Mouse (Mus musculus): ENCODE measurements around the gene Capn5.

The Capn5 gene

DNA sequence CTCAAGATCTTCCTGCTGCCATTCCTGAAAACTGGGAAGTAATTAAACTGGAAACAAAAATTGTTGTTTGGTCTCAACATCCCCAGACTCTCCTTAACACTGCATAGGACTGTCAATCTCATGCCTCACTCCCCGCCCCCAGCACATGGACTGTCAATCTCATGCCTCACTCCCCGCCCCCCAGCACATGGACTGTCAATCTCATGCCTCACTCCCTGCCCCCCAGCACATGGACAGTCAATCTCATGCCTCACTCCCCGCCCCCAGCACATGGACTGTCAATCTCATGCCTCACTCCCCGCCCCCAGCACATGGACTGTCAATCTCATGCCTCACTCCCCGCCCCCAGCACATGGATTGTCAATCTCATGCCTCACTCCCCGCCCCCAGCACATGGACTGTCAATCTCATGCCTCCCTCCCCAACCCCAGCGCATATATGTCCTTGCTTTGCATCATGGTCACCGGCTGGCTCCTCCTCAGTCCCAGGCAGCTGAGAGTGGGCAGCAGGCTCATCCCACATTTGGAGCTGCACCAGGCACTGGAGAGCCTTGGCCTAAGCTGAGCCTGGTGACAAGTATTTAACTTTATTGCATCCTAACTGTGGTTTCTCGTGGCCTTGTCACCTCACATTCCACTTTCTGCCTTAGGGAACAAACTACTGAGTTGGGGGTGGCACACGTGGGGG lies 29.2 kb downstream of the Capn5 start:
- DNase-seq = no peak

DNA sequence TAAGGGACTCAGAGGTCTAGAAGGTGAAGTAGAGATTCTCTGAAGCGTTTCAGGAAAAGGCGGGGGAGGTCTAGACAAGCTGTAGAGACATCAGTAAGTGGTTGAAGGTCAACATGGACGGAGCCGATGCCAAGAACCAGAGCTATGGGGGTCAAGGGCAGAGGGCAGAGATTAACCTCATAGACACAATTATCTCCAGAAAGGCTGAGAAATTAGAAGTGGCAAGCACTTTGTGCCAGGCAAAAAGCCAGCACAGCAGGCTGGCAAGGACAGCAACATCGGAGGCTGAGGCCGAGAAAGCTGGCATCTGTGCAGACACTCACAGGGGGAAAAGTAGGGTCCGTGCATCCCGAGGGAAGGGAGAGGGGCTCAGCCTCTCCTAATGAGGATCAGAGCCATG lies 30.3 kb downstream of the Capn5 start:
- DNase-seq = no peak

DNA sequence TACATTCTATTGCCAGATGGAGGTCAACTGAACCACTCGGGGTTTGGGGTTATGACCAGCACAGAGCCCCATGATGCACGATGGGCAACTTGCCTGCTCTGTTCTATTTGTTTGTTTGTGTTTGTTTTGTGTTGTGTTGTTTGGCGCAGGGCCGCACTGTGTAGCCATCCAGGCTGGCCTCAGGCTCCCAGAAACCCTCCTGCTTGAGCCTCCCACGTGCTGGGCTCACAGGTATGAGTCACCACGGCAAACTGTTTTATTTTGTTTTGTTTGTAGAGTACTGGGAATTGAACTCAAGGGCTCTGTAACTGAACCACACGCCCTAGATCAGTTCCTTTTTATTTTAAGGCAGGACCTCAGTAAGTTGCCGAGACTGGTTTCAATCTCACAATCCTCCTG lies 31.6 kb downstream of the Capn5 start:
- no peak for DNase-seq

DNA sequence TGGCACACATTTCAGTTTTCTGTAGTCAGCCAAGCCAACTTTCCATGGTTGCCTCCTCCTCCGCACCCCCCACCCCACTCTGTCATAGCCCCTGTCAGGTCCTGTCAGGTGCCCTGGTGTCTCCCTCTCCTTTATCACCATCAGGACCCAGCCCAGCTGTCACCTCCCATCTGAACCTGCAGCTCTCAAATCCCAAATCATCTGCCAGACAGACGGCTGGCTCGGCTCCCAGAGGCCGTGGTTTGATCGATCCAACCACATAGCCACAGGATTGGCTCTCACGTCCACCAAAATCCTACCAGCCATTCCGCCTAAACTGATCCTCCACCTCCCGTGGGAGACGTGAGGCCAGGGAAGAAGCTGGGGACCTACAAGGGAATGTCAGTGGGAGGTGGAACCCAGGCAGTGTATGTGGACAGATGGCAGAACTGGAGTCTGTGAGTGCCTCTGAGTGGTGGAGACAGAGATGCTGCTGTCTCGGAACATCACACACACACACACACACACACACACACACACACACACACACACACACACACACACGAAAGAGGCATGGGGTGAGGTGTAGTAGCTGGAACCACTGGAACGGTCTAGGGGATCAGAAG lies 32.1 kb downstream of the Capn5 start:
- no peak for DNase-seq

DNA sequence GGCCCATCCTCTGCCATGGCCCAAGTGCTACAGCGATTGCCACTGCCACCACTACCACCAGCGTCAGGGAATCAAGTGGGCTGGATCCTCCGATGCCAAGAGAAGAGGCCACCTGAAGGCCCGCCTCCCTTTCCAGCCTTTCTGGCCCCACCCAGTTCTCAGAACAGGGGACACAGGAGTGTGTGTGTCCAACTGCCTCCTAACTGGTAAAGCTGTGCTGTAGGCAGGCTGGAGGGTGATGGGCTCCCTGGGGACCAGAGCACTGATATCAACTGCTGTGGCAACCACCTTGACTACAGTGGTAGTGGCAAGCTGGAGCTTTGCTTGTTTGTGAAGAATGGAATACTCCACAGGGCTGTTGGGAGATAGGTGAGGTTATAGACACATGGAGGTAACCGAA lies 32.7 kb downstream of the Capn5 start, which contains the start of gene Omp:
TSS of gene Omp (minus strand) at position 101 of the 400 bp plus-strand sequence.
- no peak for DNase-seq

DNA sequence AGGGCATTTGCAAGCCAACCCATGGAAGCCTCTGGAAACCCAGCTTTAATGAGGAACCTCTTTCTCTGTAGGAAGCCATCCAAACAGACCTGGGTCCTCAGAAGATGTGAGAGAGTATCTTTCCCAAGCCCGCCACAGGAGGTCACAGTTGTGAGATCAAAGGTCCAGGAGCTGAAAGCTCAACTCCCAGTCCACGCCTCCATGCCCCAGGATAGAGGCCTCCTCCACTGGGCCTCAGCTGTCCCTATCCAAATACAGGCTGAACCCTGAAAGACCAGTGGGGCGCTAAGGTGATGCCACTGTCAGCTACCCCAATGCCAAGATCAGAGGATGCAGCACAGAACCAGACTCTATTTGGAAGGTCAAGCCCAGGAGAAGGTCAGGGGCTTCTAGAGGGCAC lies 35.4 kb downstream of the Capn5 start:
- DNase-seq = no peak

DNA sequence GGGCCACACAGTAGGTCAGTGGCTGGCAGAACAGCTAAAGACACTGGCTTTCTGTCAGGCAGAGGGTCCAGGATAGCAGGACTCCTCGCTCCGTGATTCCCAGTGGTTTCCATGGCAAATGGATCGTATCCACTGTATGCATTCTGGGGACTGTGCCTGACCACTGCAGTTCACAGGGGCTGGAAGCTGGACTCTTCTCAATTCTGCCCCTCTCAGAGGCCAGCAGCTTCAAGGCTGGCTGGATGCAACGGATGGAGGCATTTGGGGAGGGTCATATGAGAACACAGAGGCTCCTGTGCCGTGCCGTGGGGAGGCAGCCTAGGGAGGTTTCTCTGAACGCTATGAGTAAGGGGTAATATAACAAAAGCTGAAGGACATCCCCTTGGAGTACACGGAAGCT lies 35.8 kb downstream of the Capn5 start:
- no peak for DNase-seq

DNA sequence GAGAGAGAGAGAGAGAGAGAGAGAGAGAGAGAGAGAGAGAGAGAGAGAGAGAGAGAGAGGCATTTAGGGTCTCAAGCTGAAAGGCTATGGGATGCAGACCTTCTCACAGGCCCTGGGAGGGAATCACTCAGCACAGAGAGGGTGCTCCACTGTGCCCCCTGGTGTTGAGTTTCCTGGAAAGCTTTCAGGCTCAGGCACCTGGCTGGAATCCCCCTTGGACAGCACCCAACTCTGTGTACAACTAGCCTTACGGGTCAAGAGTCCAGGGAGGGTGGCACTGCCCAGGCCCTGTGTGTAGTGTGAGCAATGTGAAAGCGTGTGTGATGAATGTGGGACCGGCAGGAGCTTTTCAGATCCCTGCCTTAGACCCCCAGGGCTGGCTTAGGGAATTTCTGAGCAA lies 36.9 kb downstream of the Capn5 start:
- peak in 1 of 2 experiments; percentile 43 for DNase-seq

DNA sequence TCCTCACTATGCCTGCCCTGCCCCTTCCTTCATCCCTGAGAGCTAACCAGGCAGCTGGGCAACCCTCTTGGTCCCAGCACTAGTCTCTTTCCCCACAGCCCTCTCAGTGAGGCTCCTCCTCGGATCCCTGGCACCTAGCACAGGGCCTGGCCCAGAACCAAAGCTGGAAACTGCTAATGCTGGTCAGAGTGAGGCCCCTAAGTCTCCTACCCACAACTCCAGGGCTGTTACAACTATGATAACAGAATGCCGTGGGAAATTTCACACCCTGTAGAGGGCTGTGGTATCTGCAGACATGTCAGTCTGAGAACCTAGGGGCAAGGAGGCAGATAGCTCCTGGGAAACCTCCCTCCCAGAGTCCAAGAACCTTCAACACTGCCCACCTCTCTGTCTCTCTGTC lies 37.5 kb downstream of the Capn5 start:
- no peak for DNase-seq

DNA sequence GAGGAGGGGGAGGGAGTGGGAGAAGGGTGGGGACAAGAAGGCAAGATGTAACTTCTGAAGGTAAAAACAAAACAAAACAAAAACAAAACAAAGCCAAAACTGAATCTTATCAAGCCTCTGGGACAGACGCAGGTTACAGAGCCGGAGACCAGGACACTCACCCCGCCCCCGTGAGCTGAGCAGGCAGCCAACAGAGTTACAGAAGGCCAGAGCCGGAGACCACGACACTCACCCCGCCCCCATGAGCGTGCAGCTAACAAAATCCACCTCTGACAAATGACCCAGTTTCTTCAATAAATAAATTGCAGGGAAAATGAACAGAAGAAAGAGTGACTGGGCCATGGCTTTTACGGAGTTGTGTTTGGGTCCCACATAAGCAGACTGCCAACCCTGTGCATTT lies 38.9 kb downstream of the Capn5 start:
- DNase-seq = no peak

DNA sequence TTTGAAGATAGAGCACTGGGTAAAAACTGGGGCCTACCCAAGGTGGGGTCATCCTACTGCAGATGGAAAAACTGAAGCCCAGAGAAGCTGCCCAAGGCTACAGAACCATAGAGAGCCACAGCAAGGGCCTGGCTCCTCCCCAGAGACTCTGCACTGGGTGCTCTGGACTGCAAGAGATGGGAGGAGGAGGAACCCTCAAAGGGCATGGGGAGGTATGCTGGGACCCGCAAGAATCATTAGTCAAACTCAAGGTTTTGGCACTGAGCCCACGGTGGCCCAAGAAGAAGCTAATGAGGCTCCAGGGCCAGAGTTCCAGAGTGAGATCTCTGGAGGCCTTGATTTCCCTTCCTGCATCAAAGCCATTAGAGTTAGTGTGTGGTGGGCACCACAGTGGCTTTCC lies 40.1 kb downstream of the Capn5 start:
- DNase-seq = no peak

DNA sequence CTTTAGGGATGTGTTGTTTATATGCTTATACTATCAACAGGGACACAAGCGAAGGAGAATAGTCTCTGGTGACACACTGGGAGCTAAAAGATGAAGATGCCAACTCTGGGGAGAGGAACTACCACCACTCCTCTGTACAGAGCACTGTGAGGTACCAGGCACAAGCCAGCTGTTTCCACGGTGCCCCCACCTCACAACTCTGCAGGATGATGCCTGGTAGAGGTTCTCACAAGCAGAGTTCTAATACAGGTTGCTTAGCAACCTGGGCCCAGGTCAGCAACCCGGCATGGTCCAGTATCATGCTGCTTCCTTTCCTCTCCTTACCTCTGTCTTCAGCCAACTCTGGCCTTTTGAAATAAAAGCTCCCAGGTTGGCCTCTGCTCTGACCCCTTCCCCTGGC lies 40.5 kb downstream of the Capn5 start:
- DNase-seq = no peak

DNA sequence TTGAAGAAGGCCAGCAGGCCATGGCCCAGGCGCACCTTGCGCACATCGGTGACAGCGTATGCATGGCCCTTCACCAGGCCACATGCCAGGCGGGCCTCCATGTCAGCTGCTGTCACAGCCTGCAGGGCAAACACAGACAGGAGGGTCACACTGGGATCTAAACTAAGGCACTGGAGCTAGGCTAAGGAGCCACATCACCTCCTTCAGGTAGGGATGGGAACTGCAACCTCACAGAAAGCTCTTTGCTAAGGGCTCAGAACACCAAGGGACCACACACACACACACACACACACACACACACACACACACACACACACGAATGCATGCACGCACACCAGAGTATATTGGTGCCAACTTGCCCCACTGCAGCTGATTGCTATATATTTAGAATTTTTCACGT lies 46.3 kb downstream of the Capn5 start:
- no peak for DNase-seq

DNA sequence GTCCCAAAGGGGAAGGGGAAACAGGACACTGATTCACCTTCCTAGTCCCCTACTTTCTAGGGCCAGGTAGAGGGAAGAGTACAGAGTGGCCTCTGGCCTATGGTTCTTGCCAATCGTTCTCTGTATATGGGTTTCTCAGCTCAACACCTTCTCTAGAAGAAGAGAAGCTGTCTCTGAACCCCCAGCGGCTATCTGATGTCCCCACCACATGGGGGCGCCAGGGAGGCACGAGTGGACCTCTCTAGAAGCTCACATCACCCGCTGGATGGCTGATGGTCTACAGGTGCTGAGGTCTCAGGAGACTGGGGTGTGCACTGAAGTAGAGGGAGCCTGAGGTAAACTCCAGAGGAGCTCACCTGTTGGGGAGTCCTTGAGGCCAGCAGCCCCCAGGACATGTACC lies 52.6 kb downstream of the Capn5 start:
- DNase-seq = peak; percentile 42 to 51

DNA sequence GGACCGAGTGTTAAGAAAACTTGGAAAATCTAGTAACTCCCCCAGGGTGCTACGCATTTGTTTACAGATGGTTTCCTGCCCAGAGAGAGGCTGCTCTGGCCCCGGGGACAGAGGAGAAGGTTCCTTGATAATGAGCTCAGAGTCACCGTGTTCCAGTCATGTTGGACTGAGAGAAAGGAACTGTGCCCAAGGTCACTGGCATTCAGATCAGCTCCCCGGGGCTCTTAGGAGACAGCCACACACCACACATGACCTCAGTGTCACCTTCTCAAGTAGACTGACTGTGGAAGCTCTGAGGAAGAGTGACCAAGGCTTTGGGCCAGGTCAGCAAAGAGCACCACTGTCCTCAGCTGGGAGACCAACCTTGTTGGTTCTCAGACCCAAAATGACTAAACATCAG lies 53.4 kb downstream of the Capn5 start:
- no peak for DNase-seq

DNA sequence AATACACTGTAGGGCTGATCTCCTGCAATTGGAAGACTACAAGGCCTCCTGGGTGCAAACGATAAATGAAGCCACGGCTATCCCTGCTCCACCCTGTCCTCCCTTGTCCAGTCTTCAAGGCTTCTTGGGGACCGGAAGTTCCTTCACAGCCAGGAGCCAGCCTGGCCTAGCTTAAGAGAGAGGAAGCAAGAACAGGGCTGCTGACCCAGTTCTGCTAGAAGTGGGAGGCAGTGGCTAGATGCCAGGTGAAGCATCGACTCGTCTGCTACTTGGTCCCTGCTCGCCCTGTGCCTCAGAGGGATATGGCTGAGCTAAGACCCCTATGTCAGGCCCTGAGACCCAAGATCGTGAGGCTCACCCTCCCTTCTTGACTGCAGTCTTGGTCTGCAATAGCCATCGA lies 56.4 kb downstream of the Capn5 start:
- DNase-seq = no peak

DNA sequence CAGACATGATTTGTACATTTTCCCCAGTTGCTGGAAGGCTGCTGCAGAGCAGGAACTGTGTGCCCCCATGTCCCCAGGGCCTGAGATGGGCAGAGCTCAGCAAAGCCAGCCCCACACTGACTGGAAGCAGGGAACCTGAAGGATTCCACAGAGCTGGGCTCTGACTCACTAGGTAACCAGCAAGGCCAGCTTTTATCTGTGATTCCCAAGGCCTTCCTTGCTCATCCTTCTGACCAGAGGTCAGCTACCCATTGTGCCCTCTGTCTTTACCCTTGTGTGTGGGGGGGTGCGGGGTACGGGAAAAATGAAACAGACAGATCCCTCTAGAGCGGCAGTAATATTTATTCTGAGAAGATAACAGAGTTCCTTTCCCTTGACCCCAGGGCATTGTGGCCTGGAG lies 56.8 kb downstream of the Capn5 start:
- DNase-seq = no peak

DNA sequence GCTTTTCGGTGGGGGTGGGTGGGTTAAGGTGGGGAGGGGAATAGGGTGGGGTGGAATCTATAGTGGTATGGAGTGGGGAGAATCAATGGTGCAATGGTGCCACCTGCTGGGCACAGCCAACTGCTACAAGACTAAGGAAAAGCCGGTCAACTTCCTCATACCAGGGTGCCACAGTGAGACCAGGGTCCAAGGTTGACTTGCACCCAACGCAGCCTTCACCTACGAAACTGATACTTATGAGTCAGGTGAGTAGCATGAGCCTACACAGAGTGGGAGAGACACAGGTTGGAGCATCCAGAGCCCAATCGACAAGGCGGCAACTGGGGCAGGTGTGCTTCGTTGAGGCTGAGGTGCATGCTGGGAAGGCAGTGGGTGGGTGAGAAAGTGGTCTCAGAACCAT lies 57.7 kb downstream of the Capn5 start:
- peak; percentile 72 to 77 for DNase-seq

DNA sequence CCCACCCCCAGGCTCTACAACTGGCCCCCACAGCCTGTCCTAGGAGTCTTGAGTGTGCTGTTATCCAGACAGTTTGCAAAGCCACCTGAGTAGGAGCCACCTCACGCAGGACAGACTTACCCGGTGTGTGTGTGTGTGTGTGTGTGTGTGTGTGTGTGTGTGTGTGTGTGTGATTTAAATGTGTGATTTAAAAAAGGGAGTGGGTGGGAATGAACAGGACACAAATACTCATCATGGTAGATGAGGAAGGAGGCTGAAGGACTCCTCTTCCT lies 58.2 kb downstream of the Capn5 start:
- DNase-seq = no peak

DNA sequence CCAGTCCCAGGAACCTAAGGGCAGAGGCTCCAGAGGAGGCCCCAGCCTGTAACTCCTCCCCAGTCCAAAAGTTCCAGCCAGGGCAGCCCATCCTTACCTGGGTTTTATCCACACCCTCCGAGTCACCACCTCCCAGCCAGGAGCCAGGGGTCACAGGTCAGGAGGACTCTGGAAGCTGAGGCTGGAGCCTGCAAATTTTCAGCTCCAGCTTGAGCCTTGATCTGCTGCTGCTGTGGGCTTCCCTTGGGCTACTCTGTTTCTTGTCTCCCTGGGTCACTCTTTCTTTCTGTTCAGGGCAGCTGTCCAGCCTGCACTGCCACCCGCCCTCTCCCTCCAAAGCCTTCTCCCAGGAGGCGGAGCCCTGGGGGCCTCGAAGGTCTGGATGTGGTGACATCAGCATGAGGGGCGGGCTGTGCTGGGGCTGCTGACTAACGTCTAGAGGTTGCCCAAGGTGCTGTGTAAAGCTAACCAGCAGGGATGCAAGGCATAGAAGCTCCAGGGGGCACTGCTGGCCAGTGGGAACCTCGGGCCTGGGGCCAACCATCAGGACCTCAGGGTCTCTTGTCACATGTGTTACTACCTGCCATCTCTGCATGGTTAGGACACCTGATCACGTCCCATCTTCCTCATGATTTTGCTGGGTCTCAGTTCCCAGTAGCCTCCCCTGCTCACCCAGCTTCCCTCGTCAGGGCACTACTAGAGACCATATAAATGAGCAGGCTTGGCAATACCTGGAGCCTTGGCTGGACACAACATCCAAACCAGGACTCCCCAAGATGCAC lies 58.7 kb downstream of the Capn5 start, which contains the start of gene Myo7a:
TSS of gene Myo7a (minus strand) at position 346 of the 782 bp plus-strand sequence.
- no peak for DNase-seq

DNA sequence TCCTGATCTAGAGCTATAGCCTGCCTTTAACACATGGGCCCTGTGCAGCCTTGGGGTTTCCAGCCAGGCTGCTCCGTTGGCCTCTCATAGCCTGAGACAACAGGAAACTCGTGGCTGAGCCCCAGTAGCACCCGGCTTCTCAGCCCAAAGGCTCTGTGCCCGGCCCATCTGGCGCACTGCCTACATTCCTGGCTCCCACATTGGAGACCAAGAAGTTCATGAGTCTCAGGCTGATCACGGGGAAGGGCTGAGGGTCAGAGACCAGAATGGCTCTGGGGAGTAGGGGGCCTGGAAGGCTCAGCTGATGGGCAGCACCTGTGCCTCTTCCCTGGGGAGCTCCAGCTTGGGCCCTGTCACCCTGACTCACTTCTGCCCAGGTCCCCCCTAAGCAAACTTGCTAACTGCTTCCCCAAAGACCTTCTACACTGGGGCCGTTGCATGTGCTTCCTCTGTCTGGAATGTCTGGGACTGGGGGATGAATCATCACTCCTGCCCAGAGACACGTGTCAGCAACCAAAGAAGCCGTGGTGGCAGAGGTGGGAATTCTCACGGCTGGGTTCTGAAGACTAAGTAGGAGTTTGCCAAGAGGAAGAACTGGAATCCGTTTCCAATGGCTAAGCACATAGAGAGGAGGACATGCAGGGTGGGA lies 60.9 kb downstream of the Capn5 start:
- DNase-seq = no peak

DNA sequence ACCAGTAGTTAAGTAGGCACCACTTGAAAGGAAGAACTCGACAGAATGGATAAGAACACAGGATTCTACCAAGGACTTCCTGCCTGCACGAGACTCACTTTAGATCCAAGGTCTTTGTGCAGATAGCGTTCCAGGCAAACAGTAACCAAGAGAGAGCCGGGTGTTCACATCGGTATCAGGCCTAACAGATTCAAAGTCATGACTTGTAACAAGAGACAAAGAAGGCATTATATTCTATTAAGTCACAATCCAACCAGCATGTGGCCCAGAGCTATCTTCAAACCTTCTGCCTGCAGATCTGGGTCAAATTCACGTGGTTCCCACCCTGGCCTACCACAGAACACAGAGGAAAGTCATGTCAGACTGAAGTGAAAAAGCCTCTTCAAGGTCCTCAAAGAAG lies 63.4 kb downstream of the Capn5 start:
- DNase-seq = no peak

DNA sequence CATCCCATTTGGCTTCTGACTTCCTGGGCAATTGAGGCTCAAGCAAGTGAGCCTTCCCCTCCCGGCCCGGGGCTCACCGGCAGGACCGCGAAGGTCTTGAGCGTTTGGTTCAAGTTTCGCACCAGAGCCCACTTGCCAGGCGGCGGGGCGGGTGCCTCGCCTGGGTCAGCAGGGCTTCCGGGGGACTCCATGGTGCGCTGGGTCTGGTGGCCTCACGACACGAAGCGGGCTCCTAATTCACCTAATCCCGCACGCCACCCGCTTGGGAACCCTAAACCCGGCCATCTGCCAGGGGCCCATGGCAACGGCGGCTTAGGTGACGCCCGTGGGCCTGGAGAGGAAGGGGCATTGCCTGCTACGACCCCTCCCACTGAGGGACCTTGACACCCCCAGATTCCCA lies 66.8 kb downstream of the Capn5 start:
- DNase-seq = no peak

DNA sequence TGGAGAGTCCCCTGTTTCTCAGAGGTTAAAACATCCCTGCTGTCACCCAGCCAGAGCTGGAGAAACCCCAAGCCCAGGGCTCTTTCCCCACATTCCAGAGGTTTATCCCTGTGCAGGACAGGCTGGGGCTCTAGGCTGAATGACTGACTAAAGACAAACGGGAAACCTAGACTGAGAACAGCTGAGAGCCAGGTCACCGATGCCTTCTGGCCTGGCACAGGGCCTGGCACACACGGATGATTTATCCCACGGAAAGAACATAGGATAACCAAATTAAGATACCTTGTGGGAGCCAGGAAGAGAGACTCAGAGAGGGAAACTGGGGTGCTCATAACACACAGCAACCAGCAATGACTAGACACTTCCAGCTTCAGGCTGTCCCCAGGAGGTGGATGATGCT lies 68.3 kb downstream of the Capn5 start:
- no peak for DNase-seq

Data from thymus, postnatal 36 days (tissue).